Mouse (Mus musculus) embryonic facial prominence, embryonic 15.5 days (tissue): ENCODE measurements around the gene Il21r. TPM values are rescaled to one million over a fixed set of nuclear protein-coding genes. Genes with fewer than 3 reads are reported as not detected.

Experiments used
- ATAC-seq: fragments of 200-750 bp; cut with Nextera tagmentation; 2 replicates; pipeline ENCODE4 v1.8.0; 2017; ENCODE audit warnings: low read depth, moderate TSS enrichment; ENCODE audit not compliant: insufficient number of reproducible peaks, low FRiP score, low TSS enrichment
- H3K27ac ChIP-seq: fragments of 300-500 bp; sonication (generic); replicated peaks from 2 replicates; pipeline ENCODE4 v1.5.1; 2015; ENCODE audit warnings: mild to moderate bottlenecking, inconsistent platforms
- H3K27me3 ChIP-seq: fragments of 300-500 bp; sonication (generic); 2 replicates; pipeline ENCODE4 v1.6.1; 2015; ENCODE audit warnings: inconsistent platforms
- H3K36me3 ChIP-seq: fragments of 300-500 bp; sonication (generic); 2 replicates; pipeline ENCODE4 v1.6.1; 2015; ENCODE audit warnings: mild to moderate bottlenecking, inconsistent platforms
- H3K4me1 ChIP-seq: fragments of 300-500 bp; sonication (generic); 2 replicates; pipeline ENCODE4 v1.6.1; 2015; ENCODE audit warnings: inconsistent platforms
- H3K4me2 ChIP-seq: fragments of 300-500 bp; sonication (generic); replicated peaks from 2 replicates; pipeline ENCODE4 v1.6.1; 2015; ENCODE audit warnings: mild to moderate bottlenecking, inconsistent platforms
- H3K4me3 ChIP-seq: fragments of 300-500 bp; sonication (generic); replicated peaks from 2 replicates; pipeline ENCODE4 v1.5.1; 2015; ENCODE audit warnings: mild to moderate bottlenecking, inconsistent platforms
- H3K9ac ChIP-seq: fragments of 300-500 bp; sonication (generic); 2 replicates; pipeline ENCODE4 v1.6.1; 2015; ENCODE audit warnings: inconsistent platforms
- H3K9me3 ChIP-seq: fragments of 300-500 bp; sonication (generic); replicated peaks from 2 replicates; pipeline ENCODE4 v1.6.1; 2016; ENCODE audit warnings: inconsistent platforms
- WGBS: fragments of 180-500 bp; shearing (Covaris S2); methylation state at CpG from one replicate; pipeline ENCODE4 v1.1.7; 2015; 5-methylcytosine and 5-hydroxymethylcytosine counted together
- polyA plus RNA-seq: library from polyadenylated mRNA; unstranded; fragments of >200 nt; fragmentation: Nextera tagmentation; extraction: Ambion mirVana; gene quantifications from 2 replicates; pipeline ENCODE4 v1.2.1, GENCODE M21; 2015

The Il21r gene
- polyA plus RNA-seq, 1 experiment from 2014 or later, result 1.5 TPM

GRCm38 (mm10) chr7:125588721-125589120 lies 14.5 kb upstream of the Il21r start:
- 75% methylated on average over 4 of the region's 4 CpGs for WGBS
- H3K27ac ChIP-seq, result no peak overlapping the region
- H3K4me2 ChIP-seq, result no peak overlapping the region
- H3K36me3 ChIP-seq, result no peaks in the 10 kb centered on the region
- H3K27me3 ChIP-seq, result no peaks in the 10 kb centered on the region
- H3K9ac ChIP-seq, result no peak overlapping the region
- no peak overlapping the region for H3K4me3 ChIP-seq
- no peaks in the 10 kb centered on the region for H3K4me1 ChIP-seq
- no peaks in the 10 kb centered on the region for H3K9me3 ChIP-seq
- ATAC-seq, result no peak

- no peaks in the 10 kb centered on the region for H3K9me3 ChIP-seq
- H3K9ac ChIP-seq, result no peak overlapping the region
- no peak overlapping the region for H3K27ac ChIP-seq
- no peak overlapping the region for H3K4me2 ChIP-seq
- H3K4me3 ChIP-seq, result no peak overlapping the region
- no peaks in the 10 kb centered on the region for H3K4me1 ChIP-seq
- WGBS, result 84% methylated on average over 7 of the region's 7 CpGs
- no peaks in the 10 kb centered on the region for H3K27me3 ChIP-seq
- no peak for ATAC-seq
- H3K36me3 ChIP-seq, result no peaks in the 10 kb centered on the region
Measured at GRCm38 (mm10) chr7:125589896-125590295, 13.3 kb upstream of the Il21r start.

- Histone ChIP-seq H3K9ac (no peak overlapping the region), H3K36me3 (no peaks in the 10 kb centered on the region), H3K4me3 (no peak overlapping the region), H3K27me3 (no peaks in the 10 kb centered on the region), H3K4me1 (no peaks in the 10 kb centered on the region), H3K27ac (no peak overlapping the region), H3K9me3 (no peaks in the 10 kb centered on the region), H3K4me2 (no peak overlapping the region)
- ATAC-seq, result no peak
- 85% methylated on average over 4 of the region's 4 CpGs for WGBS
Measured at GRCm38 (mm10) chr7:125593831-125594230, 9.4 kb upstream of the Il21r start.

GRCm38 (mm10) chr7:125596406-125596805 lies 6.8 kb upstream of the Il21r start:
- Histone ChIP-seq H3K9me3 (no peaks in the 10 kb centered on the region), H3K9ac (no peak overlapping the region), H3K27ac (no peak overlapping the region), H3K27me3 (no peaks in the 10 kb centered on the region), H3K36me3 (no peaks in the 10 kb centered on the region), H3K4me2 (no peak overlapping the region), H3K4me3 (no peak overlapping the region), H3K4me1 (no peaks in the 10 kb centered on the region)
- ATAC-seq, result no peak
- WGBS, result 55% methylated on average over 3 of the region's 3 CpGs

GRCm38 (mm10) chr7:125597083-125597482 lies 6.1 kb upstream of the Il21r start:
- H3K4me1 ChIP-seq, result no peaks in the 10 kb centered on the region
- no peaks in the 10 kb centered on the region for H3K27me3 ChIP-seq
- WGBS, result 76% methylated on average over 9 of the region's 9 CpGs
- no peaks in the 10 kb centered on the region for H3K9me3 ChIP-seq
- H3K36me3 ChIP-seq, result no peaks in the 10 kb centered on the region
- no peak overlapping the region for H3K4me3 ChIP-seq
- no peak overlapping the region for H3K9ac ChIP-seq
- H3K27ac ChIP-seq, result no peak overlapping the region
- no peak overlapping the region for H3K4me2 ChIP-seq
- no peak for ATAC-seq

- no peak overlapping the region for H3K4me3 ChIP-seq
- no peak overlapping the region for H3K9ac ChIP-seq
- H3K36me3 ChIP-seq, result no peaks in the 10 kb centered on the region
- no peak overlapping the region for H3K27ac ChIP-seq
- no peak for ATAC-seq
- no peak overlapping the region for H3K4me2 ChIP-seq
- H3K9me3 ChIP-seq, result no peaks in the 10 kb centered on the region
- H3K27me3 ChIP-seq, result no peaks in the 10 kb centered on the region
- H3K4me1 ChIP-seq, result no peaks in the 10 kb centered on the region
- 84% methylated on average over 11 of the region's 11 CpGs for WGBS
Measured at GRCm38 (mm10) chr7:125597516-125598347, 5.5 kb upstream of the Il21r start.

- Histone ChIP-seq H3K9me3 (no peaks in the 10 kb centered on the region), H3K4me1 (0 out of 2 replicates have a peak, but pooled peaks cover 5% of the 10 kb centered on the region), H3K4me2 (no peak overlapping the region), H3K27ac (no peak overlapping the region), H3K9ac (no peak overlapping the region), H3K4me3 (no peak overlapping the region), H3K36me3 (no peaks in the 10 kb centered on the region), H3K27me3 (no peaks in the 10 kb centered on the region)
- no peak for ATAC-seq
- 55% methylated on average over 4 of the region's 4 CpGs for WGBS
Measured at GRCm38 (mm10) chr7:125599373-125599973, 3.8 kb upstream of the Il21r start.

- no peak overlapping the region for H3K9ac ChIP-seq
- no peak overlapping the region for H3K4me3 ChIP-seq
- no peaks in the 10 kb centered on the region for H3K27me3 ChIP-seq
- H3K36me3 ChIP-seq, result no peaks in the 10 kb centered on the region
- no peaks in the 10 kb centered on the region for H3K9me3 ChIP-seq
- H3K4me1 ChIP-seq, result 0 out of 2 replicates have a peak, but pooled peaks cover 5% of the 10 kb centered on the region
- WGBS, result 64% methylated on average over 10 of the region's 10 CpGs
- H3K27ac ChIP-seq, result no peak overlapping the region
- no peak for ATAC-seq
- H3K4me2 ChIP-seq, result no peak overlapping the region
Measured at GRCm38 (mm10) chr7:125600136-125600535, 3.1 kb upstream of the Il21r start.

GRCm38 (mm10) chr7:125600612-125601279 lies 2.5 kb upstream of the Il21r start:
- 25% methylated on average over 6 of the region's 6 CpGs for WGBS
- H3K27me3 ChIP-seq, result no peaks in the 10 kb centered on the region
- no peak overlapping the region for H3K4me2 ChIP-seq
- no peak overlapping the region for H3K27ac ChIP-seq
- no peak overlapping the region for H3K9ac ChIP-seq
- no peak overlapping the region for H3K4me3 ChIP-seq
- no peaks in the 10 kb centered on the region for H3K36me3 ChIP-seq
- ATAC-seq, result no peak
- H3K4me1 ChIP-seq, result 0 out of 2 replicates have a peak, but pooled peaks cover 5% of the 10 kb centered on the region
- H3K9me3 ChIP-seq, result no peaks in the 10 kb centered on the region

GRCm38 (mm10) chr7:125601280-125601670 lies 2.0 kb upstream of the Il21r start:
- 84% methylated on average over 6 of the region's 6 CpGs for WGBS
- no peak for ATAC-seq
- Histone ChIP-seq H3K4me3 (no peak overlapping the region), H3K4me1 (0 out of 2 replicates have a peak, but pooled peaks cover 5% of the 10 kb centered on the region), H3K4me2 (no peak overlapping the region), H3K9ac (no peak overlapping the region), H3K27ac (no peak overlapping the region), H3K27me3 (no peaks in the 10 kb centered on the region), H3K36me3 (no peaks in the 10 kb centered on the region), H3K9me3 (no peaks in the 10 kb centered on the region)

- Histone ChIP-seq H3K9me3 (no peaks in the 10 kb centered on the region), H3K9ac (no peak overlapping the region), H3K4me1 (0 out of 2 replicates have a peak, but pooled peaks cover 5% of the 10 kb centered on the region), H3K27me3 (no peaks in the 10 kb centered on the region), H3K27ac (no peak overlapping the region), H3K4me3 (no peak overlapping the region), H3K36me3 (no peaks in the 10 kb centered on the region), H3K4me2 (no peak overlapping the region)
- ATAC-seq, result no peak
- WGBS, result 67% methylated on average over 11 of the region's 11 CpGs
Measured at GRCm38 (mm10) chr7:125601821-125602448, 1.3 kb upstream of the Il21r start.
